Mouse (Mus musculus) heart, embryonic 16.5 days (tissue): ENCODE results near the gene Slc24a4. TPM values are rescaled to one million over a fixed set of nuclear protein-coding genes. Genes with fewer than 3 reads are reported as not detected.
A peak's percentile ranks its signal among the peaks of the same experiment; 100 is the strongest.

Experiments used
- ATAC-seq: fragments of 200-750 bp; cut with Nextera tagmentation; replicated peaks from 2 replicates; pipeline ENCODE4 v1.8.0; 2017; ENCODE audit warnings: moderate number of reproducible peaks; ENCODE audit not compliant: insufficient read depth, low FRiP score; ENCODE audit errors: extremely low read depth
- H3K27ac ChIP-seq: fragments of 300-500 bp; sonication (generic); 2 replicates; pipeline ENCODE4 v1.5.1; 2014; ENCODE audit warnings: mild to moderate bottlenecking, low read length, control low read depth, moderate library complexity
- H3K27me3 ChIP-seq: fragments of 300-500 bp; sonication (generic); 2 replicates; pipeline ENCODE4 v1.6.1; 2014; ENCODE audit warnings: low read length, mixed read lengths; ENCODE audit not compliant: control insufficient read depth, insufficient read depth
- H3K36me3 ChIP-seq: fragments of 300-500 bp; sonication (generic); 2 replicates; pipeline ENCODE4 v1.6.1; 2014; ENCODE audit not compliant: control insufficient read depth, insufficient read depth
- H3K4me1 ChIP-seq: fragments of 300-500 bp; sonication (generic); 2 replicates; pipeline ENCODE4 v1.6.1; 2014; ENCODE audit warnings: low read length, mixed read lengths; ENCODE audit not compliant: control insufficient read depth, insufficient read depth
- H3K4me2 ChIP-seq: fragments of 300-500 bp; sonication (generic); 2 replicates; pipeline ENCODE4 v1.6.1; 2014; ENCODE audit warnings: low read depth, mild to moderate bottlenecking, control low read depth, low read length
- H3K4me3 ChIP-seq: fragments of 300-500 bp; sonication (generic); 2 replicates; pipeline ENCODE4 v1.5.1; 2014; ENCODE audit warnings: mild to moderate bottlenecking, control low read depth, low read length
- H3K9ac ChIP-seq: fragments of 300-500 bp; sonication (generic); 2 replicates; pipeline ENCODE4 v1.6.1; 2014; ENCODE audit warnings: low read length, control low read depth
- H3K9me3 ChIP-seq: fragments of 300-500 bp; sonication (generic); replicated peaks from 2 replicates; pipeline ENCODE4 v1.6.1; 2016; ENCODE audit warnings: low read length; ENCODE audit not compliant: control insufficient read depth
- WGBS: fragments of 180-500 bp; shearing (Covaris S2); extraction: QIAGEN DNeasy Blood & Tissue Kit; methylation state at CpG from one replicate; pipeline ENCODE4 v1.1.7; 2014; 5-methylcytosine and 5-hydroxymethylcytosine counted together
- polyA plus RNA-seq: library from polyadenylated mRNA; unstranded; fragments of >200 nt; fragmentation: Nextera tagmentation; extraction: Ambion mirVana; gene quantifications from 2 replicates; pipeline ENCODE4 v1.2.1, GENCODE M21; 2015

The Slc24a4 gene
- polyA plus RNA-seq, 1 experiment from 2014 or later = 2.9 TPM

- no peak overlapping the region for H3K4me2 ChIP-seq
- no peaks in the 10 kb centered on the region for H3K27me3 ChIP-seq
Measured at GRCm38 (mm10) chr12:102288846-102289245, 160.3 kb downstream of the Slc24a4 start.

GRCm38 (mm10) chr12:102289568-102289967 lies 161.0 kb downstream of the Slc24a4 start:
- H3K4me3 ChIP-seq = no peak overlapping the region
- H3K27ac ChIP-seq = no peak overlapping the region
- no peak for ATAC-seq
- WGBS = 91% methylated on average over 1 of the region's 1 CpGs
- H3K9me3 ChIP-seq = no peaks in the 10 kb centered on the region
- H3K36me3 ChIP-seq = no peaks in the 10 kb centered on the region
- H3K4me1 ChIP-seq = peaks cover 61% of the 10 kb centered on the region
- no peak overlapping the region for H3K4me2 ChIP-seq
- no peaks in the 10 kb centered on the region for H3K27me3 ChIP-seq
- H3K9ac ChIP-seq = no peak overlapping the region

More at GRCm38 (mm10) chr12:102288846-102289245, 160.3 kb downstream of the Slc24a4 start:
- Histone ChIP-seq H3K9ac (no peak overlapping the region), H3K9me3 (no peaks in the 10 kb centered on the region), H3K4me1 (peaks cover 68% of the 10 kb centered on the region), H3K36me3 (no peaks in the 10 kb centered on the region), H3K27ac (no peak overlapping the region), H3K4me3 (no peak overlapping the region)
- no peak for ATAC-seq
- 37% methylated on average over 2 of the region's 2 CpGs for WGBS

- Histone ChIP-seq H3K9ac (no peak overlapping the region), H3K4me3 (no peak overlapping the region), H3K4me1 (peaks cover 58% of the 10 kb centered on the region), H3K27ac (no peak overlapping the region), H3K4me2 (no peak overlapping the region), H3K36me3 (no peaks in the 10 kb centered on the region), H3K9me3 (no peaks in the 10 kb centered on the region), H3K27me3 (no peaks in the 10 kb centered on the region)
- ATAC-seq = no peak
- 88% methylated on average over 2 of the region's 2 CpGs for WGBS
Measured at GRCm38 (mm10) chr12:102290662-102291061, 162.1 kb downstream of the Slc24a4 start.

GRCm38 (mm10) chr12:102291686-102292085 lies 163.2 kb downstream of the Slc24a4 start:
- peak overlapping the region; percentile 34; the same call in 1 of the 2 replicates for H3K27ac ChIP-seq
- H3K27me3 ChIP-seq = no peaks in the 10 kb centered on the region
- no peak overlapping the region for H3K4me2 ChIP-seq
- peak overlapping the region; percentile 3; the same call in 1 of the 2 replicates for H3K9ac ChIP-seq
- no peaks in the 10 kb centered on the region for H3K9me3 ChIP-seq
- peaks cover 47% of the 10 kb centered on the region for H3K4me1 ChIP-seq
- H3K36me3 ChIP-seq = no peaks in the 10 kb centered on the region
- no peak overlapping the region for H3K4me3 ChIP-seq
- no peak for ATAC-seq
- 25% methylated on average over 6 of the region's 6 CpGs for WGBS

GRCm38 (mm10) chr12:102292501-102293215 lies 164.1 kb downstream of the Slc24a4 start:
- 68% methylated on average over 7 of the region's 7 CpGs for WGBS
- Histone ChIP-seq H3K36me3 (no peaks in the 10 kb centered on the region), H3K4me2 (no peak overlapping the region), H3K9ac (no peak overlapping the region; the same call in 1 of the 2 replicates), H3K4me1 (peaks cover 38% of the 10 kb centered on the region), H3K27ac (no peak overlapping the region), H3K4me3 (no peak overlapping the region), H3K27me3 (no peaks in the 10 kb centered on the region), H3K9me3 (no peaks in the 10 kb centered on the region)
- no peak for ATAC-seq

- no peak overlapping the region for H3K4me2 ChIP-seq
- H3K36me3 ChIP-seq = no peaks in the 10 kb centered on the region
- H3K27me3 ChIP-seq = no peaks in the 10 kb centered on the region
- 67% methylated on average over 5 of the region's 5 CpGs for WGBS
- H3K27ac ChIP-seq = no peak overlapping the region
- H3K4me3 ChIP-seq = no peak overlapping the region
- no peak for ATAC-seq
- no peak overlapping the region for H3K9ac ChIP-seq
- peaks cover 30% of the 10 kb centered on the region for H3K4me1 ChIP-seq
- H3K9me3 ChIP-seq = no peaks in the 10 kb centered on the region
Measured at GRCm38 (mm10) chr12:102294634-102295033, 166.1 kb downstream of the Slc24a4 start.

- Histone ChIP-seq H3K27me3 (no peaks in the 10 kb centered on the region), H3K4me3 (no peak overlapping the region), H3K4me1 (peaks cover 30% of the 10 kb centered on the region), H3K4me2 (no peak overlapping the region), H3K27ac (no peak overlapping the region), H3K9me3 (no peaks in the 10 kb centered on the region), H3K9ac (no peak overlapping the region), H3K36me3 (no peaks in the 10 kb centered on the region)
- no peak for ATAC-seq
- WGBS = 55% methylated on average over 7 of the region's 7 CpGs
Measured at GRCm38 (mm10) chr12:102295230-102295629, 166.7 kb downstream of the Slc24a4 start.

- H3K36me3 ChIP-seq = no peaks in the 10 kb centered on the region
- 82% methylated on average over 8 of the region's 8 CpGs for WGBS
- no peak for ATAC-seq
- no peak overlapping the region for H3K27ac ChIP-seq
- H3K4me2 ChIP-seq = no peak overlapping the region
- H3K4me3 ChIP-seq = no peak overlapping the region
- H3K4me1 ChIP-seq = peaks cover 30% of the 10 kb centered on the region
- no peaks in the 10 kb centered on the region for H3K9me3 ChIP-seq
- H3K27me3 ChIP-seq = no peaks in the 10 kb centered on the region
- H3K9ac ChIP-seq = no peak overlapping the region
Measured at GRCm38 (mm10) chr12:102295662-102296061, 167.1 kb downstream of the Slc24a4 start.

- no peaks in the 10 kb centered on the region for H3K9me3 ChIP-seq
- peaks cover 30% of the 10 kb centered on the region for H3K4me1 ChIP-seq
- no peak overlapping the region for H3K4me3 ChIP-seq
- H3K4me2 ChIP-seq = no peak overlapping the region
- no peak for ATAC-seq
- no peaks in the 10 kb centered on the region for H3K27me3 ChIP-seq
- no peak overlapping the region for H3K27ac ChIP-seq
- H3K9ac ChIP-seq = no peak overlapping the region
- H3K36me3 ChIP-seq = no peaks in the 10 kb centered on the region
- WGBS = 84% methylated on average over 1 of the region's 1 CpGs
Measured at GRCm38 (mm10) chr12:102296361-102296760, 167.8 kb downstream of the Slc24a4 start.
